Mouse (Mus musculus): ENCODE measurements around the gene Ikzf3. TPM values are rescaled to one million over a fixed set of nuclear protein-coding genes. Genes with fewer than 3 reads are reported as not detected.
A peak's percentile ranks its signal among the peaks of the same experiment; 100 is the strongest.

The Ikzf3 gene
- polyA plus RNA-seq, 1 experiment from 2014 or later = 0.35 TPM

- Histone ChIP-seq H3K9ac (peak overlapping the region; percentile 51; the same call in 1 of the 2 replicates), H3K4me3 (peak overlapping the region; percentile 16), H3K4me2 (peak overlapping the region; percentile 25; the same call in 1 of the 2 replicates), H3K27me3 (peaks cover 56% of the 10 kb centered on the region), H3K9me3 (no peaks in the 10 kb centered on the region), H3K4me1 (replicated peaks) (peaks cover 10% of the 10 kb centered on the region), H3K36me3 (no peaks in the 10 kb centered on the region), H3K27ac (no peak overlapping the region)
- no peak for ATAC-seq (ENCODE audit: low FRiP score)
- 2% methylated on average over 29 of the region's 33 CpGs for WGBS
Measured at GRCm38 (mm10) chr11:98446562-98447474, 99.0 kb downstream of the Ikzf3 start.

GRCm38 (mm10) chr11:98446213-98446561, 99.6 kb downstream of the Ikzf3 start, which contains the start of gene Grb7:
Grb7 (plus strand) TSS chr11:98446394.
- peaks cover 10% of the 10 kb centered on the region for H3K4me1 ChIP-seq (replicated peaks)
- no peak within 1 kb of the TSS for H3K27ac ChIP-seq
- H3K4me2 ChIP-seq = peak within 1 kb of the TSS; percentile 25; the same call in 1 of the 2 replicates
- peak within 1 kb of the TSS; percentile 16 for H3K4me3 ChIP-seq
- 14% methylated on average over 5 of the region's 5 CpGs for WGBS
- no peak for ATAC-seq (ENCODE audit: low FRiP score)
- peak within 1 kb of the TSS; percentile 51; the same call in 1 of the 2 replicates for H3K9ac ChIP-seq
- H3K36me3 ChIP-seq = no peaks in the 10 kb centered on the region
- H3K27me3 ChIP-seq = peaks cover 53% of the 10 kb centered on the region
- H3K9me3 ChIP-seq = no peaks in the 10 kb centered on the region

DNA sequence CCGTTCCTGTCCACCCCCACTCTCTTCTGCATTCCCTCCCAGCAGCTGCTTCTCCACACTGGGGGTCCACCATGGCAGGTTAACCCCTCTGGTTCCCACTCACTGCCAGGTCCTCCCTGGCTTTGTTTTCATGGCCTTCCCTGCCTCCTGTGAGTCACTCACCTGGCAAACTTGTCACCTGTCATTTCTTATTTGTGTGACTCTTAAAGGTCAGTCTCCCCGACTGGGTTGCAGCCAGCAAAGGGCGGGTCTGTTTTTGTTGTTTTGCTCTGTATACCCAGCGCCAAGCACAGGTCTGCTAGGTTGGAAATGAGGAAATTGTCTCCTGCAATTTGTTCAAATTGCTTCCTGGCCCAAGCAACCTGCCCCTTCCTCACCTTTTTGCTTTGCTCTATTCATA, 100.2 kb downstream of the Ikzf3 start:
- H3K4me1 ChIP-seq (replicated peaks) = peaks cover 10% of the 10 kb centered on the region
- no peak overlapping the region for H3K27ac ChIP-seq
- H3K36me3 ChIP-seq = no peaks in the 10 kb centered on the region
- peaks cover 51% of the 10 kb centered on the region for H3K27me3 ChIP-seq
- ATAC-seq (ENCODE audit: low FRiP score) = no peak
- 68% methylated on average over 4 of the region's 4 CpGs for WGBS
- H3K9me3 ChIP-seq = no peaks in the 10 kb centered on the region
- no peak overlapping the region for H3K9ac ChIP-seq
- no peak overlapping the region for H3K4me2 ChIP-seq
- no peak overlapping the region for H3K4me3 ChIP-seq

DNA sequence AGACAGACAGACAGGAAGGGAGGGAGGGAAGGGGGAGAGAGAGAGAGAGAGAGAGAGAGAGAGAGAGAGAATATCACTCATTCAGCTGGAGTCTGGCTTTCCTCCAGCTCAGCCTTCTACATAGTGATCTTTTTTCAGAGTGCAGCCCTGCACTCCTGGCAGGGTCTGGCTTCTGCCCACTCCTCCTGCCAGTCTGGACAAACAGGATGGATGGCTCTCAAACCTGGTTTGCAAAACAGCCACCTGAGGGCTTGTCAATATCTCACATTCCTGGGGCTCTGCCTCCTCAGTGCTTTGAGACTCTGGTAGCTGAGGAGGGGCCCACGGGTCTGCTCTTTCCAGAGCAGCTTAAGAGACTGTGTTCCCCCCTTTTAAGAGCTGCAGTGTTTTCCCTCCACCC, 100.6 kb downstream of the Ikzf3 start:
- Histone ChIP-seq H3K4me3 (no peak overlapping the region), H3K4me1 (replicated peaks) (peaks cover 10% of the 10 kb centered on the region), H3K36me3 (no peaks in the 10 kb centered on the region), H3K27me3 (peaks cover 51% of the 10 kb centered on the region), H3K9ac (no peak overlapping the region), H3K9me3 (no peaks in the 10 kb centered on the region), H3K27ac (no peak overlapping the region), H3K4me2 (no peak overlapping the region)
- 25% methylated on average over 1 of the region's 1 CpGs for WGBS
- no peak for ATAC-seq (ENCODE audit: low FRiP score)

GRCm38 (mm10) chr11:98443688-98444087, 102.1 kb downstream of the Ikzf3 start:
- Histone ChIP-seq H3K27ac (no peak overlapping the region), H3K4me1 (replicated peaks) (peaks cover 10% of the 10 kb centered on the region), H3K36me3 (no peaks in the 10 kb centered on the region), H3K9ac (no peak overlapping the region), H3K27me3 (peaks cover 36% of the 10 kb centered on the region), H3K4me2 (no peak overlapping the region), H3K9me3 (no peaks in the 10 kb centered on the region), H3K4me3 (no peak overlapping the region)
- ATAC-seq (ENCODE audit: low FRiP score) = no peak
- WGBS = 93% methylated on average over 1 of the region's 1 CpGs

- no peaks in the 10 kb centered on the region for H3K9me3 ChIP-seq
Measured at GRCm38 (mm10) chr11:98438331-98439158, 107.3 kb downstream of the Ikzf3 start, which contains the start of gene Mien1. Mien1 (minus strand) TSS chr11:98438991.

GRCm38 (mm10) chr11:98437441-98437840, 108.4 kb downstream of the Ikzf3 start:
- H3K27ac ChIP-seq = no peak overlapping the region
- 0 out of 2 replicates have a peak overlapping the region, but pooled peaks have one; percentile 73 for H3K4me2 ChIP-seq
- H3K4me3 ChIP-seq = 0 out of 2 replicates have a peak overlapping the region, but pooled peaks have one; percentile 68
- H3K4me1 ChIP-seq (replicated peaks) = peaks cover 9% of the 10 kb centered on the region
- no peaks in the 10 kb centered on the region for H3K9me3 ChIP-seq
- no peaks in the 10 kb centered on the region for H3K27me3 ChIP-seq
- peaks cover 38% of the 10 kb centered on the region for H3K36me3 ChIP-seq
- no peak overlapping the region for H3K9ac ChIP-seq
- 92% methylated on average over 6 of the region's 6 CpGs for WGBS
- ATAC-seq (ENCODE audit: low FRiP score) = no peak

More at GRCm38 (mm10) chr11:98438331-98439158, 107.3 kb downstream of the Ikzf3 start, which contains the start of gene Mien1:
- Histone ChIP-seq H3K4me1 (replicated peaks) (peaks cover 9% of the 10 kb centered on the region), H3K27ac (peak within 1 kb of the TSS; percentile 73), H3K27me3 (no peaks in the 10 kb centered on the region), H3K9ac (peak within 1 kb of the TSS; percentile 77), H3K36me3 (peaks cover 35% of the 10 kb centered on the region), H3K4me2 (peak within 1 kb of the TSS; percentile 73), H3K4me3 (peak within 1 kb of the TSS; percentile 68)
- 3% methylated on average over 43 of the region's 43 CpGs for whole genome bisulfite sequencing
- peak; percentile 92 for ATAC-seq (ENCODE audit: low FRiP score)

DNA sequence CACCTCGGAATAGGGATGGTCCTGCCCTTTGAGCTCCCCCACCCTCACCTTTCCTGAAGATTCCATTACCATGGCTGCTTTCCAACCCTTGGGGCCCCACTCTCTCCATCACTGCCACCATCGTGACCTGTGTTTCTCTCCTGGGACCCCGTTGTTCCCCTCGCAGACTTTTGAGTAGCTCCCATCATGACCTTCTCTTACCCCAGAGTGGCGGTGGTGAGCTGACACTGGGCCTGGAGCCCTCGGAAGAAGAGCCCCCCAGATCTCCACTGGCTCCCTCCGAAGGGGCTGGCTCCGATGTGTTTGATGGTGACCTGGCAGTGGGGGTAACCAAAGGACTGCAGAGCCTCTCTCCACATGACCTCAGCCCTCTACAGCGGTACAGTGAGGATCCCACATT, 110.1 kb downstream of the Ikzf3 start:
- no peaks in the 10 kb centered on the region for H3K27me3 ChIP-seq
- WGBS = 90% methylated on average over 9 of the region's 9 CpGs
- H3K4me3 ChIP-seq = no peak overlapping the region
- H3K9me3 ChIP-seq = no peaks in the 10 kb centered on the region
- H3K4me1 ChIP-seq (replicated peaks) = peaks cover 9% of the 10 kb centered on the region
- peaks cover 38% of the 10 kb centered on the region for H3K36me3 ChIP-seq
- H3K9ac ChIP-seq = no peak overlapping the region
- no peak overlapping the region for H3K27ac ChIP-seq
- ATAC-seq (ENCODE audit: low FRiP score) = no peak
- H3K4me2 ChIP-seq = no peak overlapping the region

GRCm38 (mm10) chr11:98431743-98432502, 113.9 kb downstream of the Ikzf3 start:
- ATAC-seq (ENCODE audit: low FRiP score) = no peak
- H3K27ac ChIP-seq = no peak overlapping the region
- H3K27me3 ChIP-seq = no peaks in the 10 kb centered on the region
- no peaks in the 10 kb centered on the region for H3K4me1 ChIP-seq (replicated peaks)
- peaks cover 35% of the 10 kb centered on the region for H3K36me3 ChIP-seq
- H3K4me3 ChIP-seq = no peak overlapping the region
- H3K9ac ChIP-seq = no peak overlapping the region
- no peaks in the 10 kb centered on the region for H3K9me3 ChIP-seq
- no peak overlapping the region for H3K4me2 ChIP-seq
- 87% methylated on average over 9 of the region's 9 CpGs for WGBS

GRCm38 (mm10) chr11:98428436-98428835, 117.4 kb downstream of the Ikzf3 start:
- Histone ChIP-seq H3K4me3 (no peak overlapping the region), H3K9me3 (no peaks in the 10 kb centered on the region), H3K4me1 (replicated peaks) (no peaks in the 10 kb centered on the region), H3K4me2 (no peak overlapping the region), H3K9ac (0 out of 2 replicates have a peak overlapping the region, but pooled peaks have one; percentile 24), H3K27ac (no peak overlapping the region), H3K36me3 (peaks cover 10% of the 10 kb centered on the region; the same call in 1 of the 2 replicates), H3K27me3 (no peaks in the 10 kb centered on the region)
- ATAC-seq (ENCODE audit: low FRiP score) = no peak
- WGBS = 90% methylated on average over 5 of the region's 5 CpGs

GRCm38 (mm10) chr11:98426592-98426991, 119.2 kb downstream of the Ikzf3 start:
- WGBS = 94% methylated on average over 7 of the region's 7 CpGs
- no peak for ATAC-seq (ENCODE audit: low FRiP score)
- Histone ChIP-seq H3K9ac (no peak overlapping the region), H3K4me3 (no peak overlapping the region), H3K9me3 (no peaks in the 10 kb centered on the region), H3K36me3 (peaks cover 8% of the 10 kb centered on the region; the same call in 1 of the 2 replicates), H3K4me1 (replicated peaks) (no peaks in the 10 kb centered on the region), H3K27ac (no peak overlapping the region), H3K4me2 (no peak overlapping the region), H3K27me3 (no peaks in the 10 kb centered on the region)

Data from hindbrain, embryonic 13.5 days (tissue).